Mouse (Mus musculus) MEL (cell line): Measurements from ENCODE around the gene Hs6st3. TPM values are rescaled to one million over a fixed set of nuclear protein-coding genes. Genes with fewer than 3 reads are reported as not detected.

Experiments
- DNase-seq: peaks from one replicate; pipeline ENCODE4 v3.0.0; 2011; ENCODE audit warnings: low read depth, low spot score
- H3K27ac ChIP-seq: 2 replicates; pipeline ENCODE4 v1.5.1; 2012; ENCODE audit warnings: low read depth, mild to moderate bottlenecking, control low read depth, low read length, moderate library complexity; ENCODE audit not compliant: control insufficient read depth
- H3K27me3 ChIP-seq, 2 experiments: fragments of 150-350 bp in 1 of 2; sonication (generic) in 1 of 2; 2 replicates each; pipeline ENCODE4 v1.6.1; 2012; ENCODE audit warnings: low read length in 2 of 2, mild to moderate bottlenecking in 2 of 2, improper control_type of control experiment in 1 of 2, moderate library complexity in 1 of 2; ENCODE audit not compliant: insufficient read depth in 2 of 2, control insufficient read depth in 1 of 2
- H3K36me3 ChIP-seq, 2 experiments: 2 replicates each; pipeline ENCODE4 v1.6.1; 2012 to 2014; ENCODE audit warnings: low read length in 2 of 2, improper control_type of control experiment in 1 of 2, inconsistent platforms in 1 of 2, mild to moderate bottlenecking in 1 of 2; ENCODE audit not compliant: insufficient read depth in 2 of 2, control insufficient read depth in 1 of 2
- H3K4me1 ChIP-seq, 2 experiments: fragments of 150-350 bp in 1 of 2; sonication (generic) in 1 of 2; 2 replicates each; pipeline ENCODE4 v1.6.1; 2012; ENCODE audit warnings: low read length in 2 of 2, improper control_type of control experiment in 1 of 2, mild to moderate bottlenecking in 1 of 2; ENCODE audit not compliant: insufficient read depth in 2 of 2, control insufficient read depth in 1 of 2
- H3K4me3 ChIP-seq, 2 experiments: fragments of 150-350 bp in 1 of 2; sonication (generic) in 1 of 2; 2 replicates each; pipeline ENCODE4 v1.5.1; 2012; ENCODE audit warnings: low read depth in 2 of 2, low read length in 2 of 2, mild to moderate bottlenecking in 2 of 2, moderate library complexity in 2 of 2, control low read depth in 1 of 2, improper control_type of control experiment in 1 of 2; ENCODE audit not compliant: control insufficient read depth in 1 of 2, insufficient read depth in 1 of 2
- H3K79me2 ChIP-seq: 2 replicates; pipeline ENCODE4 v1.6.1; 2012; ENCODE audit warnings: mild to moderate bottlenecking, low read length, moderate library complexity; ENCODE audit not compliant: control insufficient read depth, poor library complexity, insufficient read depth
- H3K9ac ChIP-seq: 2 replicates; pipeline ENCODE4 v1.6.1; 2012; ENCODE audit warnings: low read depth, mild to moderate bottlenecking, control low read depth, low read length, moderate library complexity; ENCODE audit not compliant: control insufficient read depth, poor library complexity, severe bottlenecking
- H3K9me3 ChIP-seq: fragments of 150-350 bp; sonication (generic); replicated peaks from 2 replicates; pipeline ENCODE4 v1.6.1; 2012; ENCODE audit warnings: mild to moderate bottlenecking, low read length, improper control_type of control experiment, moderate library complexity; ENCODE audit not compliant: insufficient read depth
- BHLHE40 ChIP-seq: IDR thresholded peaks from 2 replicates; pipeline ENCODE4 v1.6.1; 2012; ENCODE audit warnings: low read depth, mild to moderate bottlenecking, inconsistent platforms, low read length, improper control_type of control experiment, borderline replicate concordance
- CTCF ChIP-seq, 3 experiments: IDR thresholded peaks in 2 of 3; conservative IDR thresholded peaks in 1 of 3; 2 replicates each; pipeline ENCODE4 v1.5.1; 2011 to 2012; ENCODE audit warnings: low read length in 3 of 3, low read depth in 2 of 3, mild to moderate bottlenecking in 2 of 3, improper control_type of control experiment in 1 of 3, inconsistent platforms in 1 of 3, mixed read lengths in 1 of 3, moderate library complexity in 1 of 3; ENCODE audit not compliant: control insufficient read depth in 1 of 3, insufficient read depth in 1 of 3, poor library complexity in 1 of 3, severe bottlenecking in 1 of 3
- E2F4 ChIP-seq: IDR thresholded peaks from 2 replicates; pipeline ENCODE4 v1.6.1; 2011; ENCODE audit warnings: low read depth, low read length, improper control_type of control experiment, borderline replicate concordance
- ELF1 ChIP-seq: IDR thresholded peaks from 2 replicates; pipeline ENCODE4 v1.6.1; 2014; ENCODE audit warnings: low read depth, mild to moderate bottlenecking, inconsistent platforms, low read length, improper control_type of control experiment, moderate library complexity
- EP300 ChIP-seq, 2 experiments: IDR thresholded peaks; 2 replicates each; pipeline ENCODE4 v1.6.1; 2011; ENCODE audit warnings: improper control_type of control experiment in 2 of 2, low read length in 2 of 2, low read depth in 1 of 2, mild to moderate bottlenecking in 1 of 2
- ETS1 ChIP-seq: IDR thresholded peaks from 2 replicates; pipeline ENCODE4 v1.6.1; 2012; ENCODE audit warnings: low read depth, mild to moderate bottlenecking, inconsistent platforms, low read length, improper control_type of control experiment, moderate library complexity
- GABPA ChIP-seq: IDR thresholded peaks from 2 replicates; pipeline ENCODE4 v1.6.1; 2012; ENCODE audit warnings: low read depth, mild to moderate bottlenecking, inconsistent platforms, low read length, improper control_type of control experiment, moderate library complexity
- HCFC1 ChIP-seq: IDR thresholded peaks from 2 replicates; pipeline ENCODE4 v1.6.1; 2012; ENCODE audit warnings: low read depth, mild to moderate bottlenecking, inconsistent platforms, low read length, improper control_type of control experiment, moderate library complexity
- MAZ ChIP-seq: IDR thresholded peaks from 2 replicates; pipeline ENCODE4 v1.6.1; 2012; ENCODE audit warnings: low read depth, mild to moderate bottlenecking, inconsistent platforms, low read length, improper control_type of control experiment
- MYB ChIP-seq: IDR thresholded peaks from 2 replicates; pipeline ENCODE4 v1.6.1; 2011; ENCODE audit warnings: mild to moderate bottlenecking, low read depth, low read length, improper control_type of control experiment
- RCOR1 ChIP-seq: IDR thresholded peaks from 2 replicates; pipeline ENCODE4 v1.6.1; 2012; ENCODE audit warnings: low read depth, mild to moderate bottlenecking, inconsistent platforms, low read length, improper control_type of control experiment
- TCF12 ChIP-seq: IDR thresholded peaks from 2 replicates; pipeline ENCODE4 v1.6.1; 2014; ENCODE audit warnings: low read depth, mild to moderate bottlenecking, inconsistent platforms, low read length, improper control_type of control experiment, moderate library complexity
- UBTF ChIP-seq: IDR thresholded peaks from 2 replicates; pipeline ENCODE4 v1.6.1; 2012; ENCODE audit warnings: low read depth, mild to moderate bottlenecking, inconsistent platforms, low read length, improper control_type of control experiment, moderate library complexity, borderline replicate concordance; ENCODE audit not compliant: insufficient read depth
- ZC3H11A ChIP-seq: IDR thresholded peaks from 2 replicates; pipeline ENCODE4 v1.6.1; 2012; ENCODE audit warnings: low read depth, mild to moderate bottlenecking, inconsistent platforms, low read length, improper control_type of control experiment
- ZKSCAN1 ChIP-seq: IDR thresholded peaks from 2 replicates; pipeline ENCODE4 v1.6.1; 2012; ENCODE audit warnings: low read depth, mild to moderate bottlenecking, inconsistent platforms, low read length, improper control_type of control experiment, moderate library complexity
- ZNF384 ChIP-seq: IDR thresholded peaks from 2 replicates; pipeline ENCODE4 v1.6.1; 2012; ENCODE audit warnings: low read depth, mild to moderate bottlenecking, inconsistent platforms, low read length, improper control_type of control experiment
- polyA plus RNA-seq, 2 experiments: library from polyadenylated mRNA; stranded (reverse) in 1 of 2; unstranded in 1 of 2; fragments of >175 nt in 1 of 2; fragments of >200 nt in 1 of 2; gene quantifications; 2 replicates each; pipeline versions ENCODE4 v1.2.1 to v1.2.4; 2012; ENCODE audit warnings: low replicate concordance in 2 of 2, low read depth in 1 of 2; ENCODE audit not compliant: insufficient read length in 2 of 2, insufficient read depth in 1 of 2, missing spikeins in 1 of 2
- total RNA-seq: library from RNA; depleted of rRNA; stranded (reverse); fragments of 300-350 nt; gene quantifications from 2 replicates; pipeline ENCODE4 v1.2.3, GENCODE M21; 2012

Gene Hs6st3
- total and polyA plus RNA-seq, 3 experiments: not detected

- Histone ChIP-seq H3K4me3 (no peak overlapping the region), H3K36me3 (no peaks in the 10 kb centered on the region), H3K9me3 (no peaks in the 10 kb centered on the region), H3K9ac (no peak overlapping the region), H3K79me2 (no peaks in the 10 kb centered on the region), H3K27me3 (no peaks in the 10 kb centered on the region), H3K4me1 (no peaks in the 10 kb centered on the region), H3K27ac (no peak overlapping the region)
- no peak for DNase-seq
- TF ChIP-seq CTCF (IDR thresholded peaks at IDR 0.05 in 2 of 3, conservative IDR thresholded peaks at IDR 0.05 in 1 of 3; ENCODE audit: control insufficient read depth in 1 of 3, insufficient read depth in 1 of 3, low read depth in 2 of 3, low read length in 3 of 3, poor library complexity in 1 of 3, severe bottlenecking in 1 of 3): no peak
- TF ChIP-seq ZC3H11A: no peak
- TF ChIP-seq TCF12: no peak
- no peak for TF ChIP-seq ETS1
- no peak for TF ChIP-seq MYB
- TF ChIP-seq UBTF: no peak
- no peak for TF ChIP-seq EP300 (IDR thresholded peaks at IDR 0.05; ENCODE audit: low read depth in 1 of 2, low read length in 2 of 2)
- no peak for TF ChIP-seq ELF1
- no peak for TF ChIP-seq RCOR1
- no peak for TF ChIP-seq ZKSCAN1
- no peak for TF ChIP-seq BHLHE40
- TF ChIP-seq HCFC1: no peak
- no peak for TF ChIP-seq E2F4
- TF ChIP-seq ZNF384: no peak
- TF ChIP-seq MAZ: no peak
- TF ChIP-seq GABPA: no peak
Measured at GRCm38 (mm10) chr14:119737408-119737961, 599.3 kb downstream of the Hs6st3 start.

DNA sequence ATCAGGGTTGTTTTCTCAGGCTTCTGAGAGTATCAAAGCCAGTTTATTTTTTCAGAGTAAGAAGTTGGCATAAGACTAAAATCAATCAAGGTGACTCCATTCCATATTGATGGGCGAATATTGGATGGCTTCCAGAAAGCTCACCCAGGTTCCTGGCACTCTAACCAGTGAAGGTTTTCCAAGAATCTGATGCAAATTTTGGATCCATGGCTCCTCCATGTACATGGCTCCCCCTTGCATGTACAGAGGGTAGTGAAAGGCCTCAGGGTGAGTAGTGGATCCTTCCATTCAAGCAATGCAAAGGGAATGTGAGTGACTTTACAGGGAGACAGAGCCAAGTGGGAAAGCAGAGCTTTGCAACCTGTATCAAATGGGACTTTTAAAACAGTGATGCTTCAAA, 603.6 kb downstream of the Hs6st3 start:
- no peaks in the 10 kb centered on the region for H3K36me3 ChIP-seq

More for the DNA sequence above, 603.6 kb downstream of the Hs6st3 start:
- Histone ChIP-seq H3K9me3 (no peaks in the 10 kb centered on the region), H3K27me3 (no peaks in the 10 kb centered on the region), H3K27ac (no peak overlapping the region), H3K4me3 (no peak overlapping the region), H3K4me1 (no peaks in the 10 kb centered on the region), H3K79me2 (no peaks in the 10 kb centered on the region), H3K9ac (no peak overlapping the region)
- DNase-seq: no peak
- TF ChIP-seq ELF1: no peak
